Mouse (Mus musculus) olfactory bulb, adult 2 months (tissue): ENCODE measurements at regions not wholly inside any gene's neighbourhood (a gene's known extent, or its start where the extent isn't known, plus 50 kb on each side); places are given as distances from the start of the nearest gene placed in this dataset.

Experiments used
- H3K27ac ChIP-seq: fragments of 200-500 bp; 2 replicates; pipeline ENCODE4 v1.5.1; 2012; ENCODE audit warnings: low read depth, low read length; ENCODE audit not compliant: insufficient read depth
- H3K4me1 ChIP-seq: fragments of 200-500 bp; 2 replicates; pipeline ENCODE4 v1.6.1; 2012; ENCODE audit warnings: low read length; ENCODE audit not compliant: control insufficient read depth, insufficient read depth
- H3K4me3 ChIP-seq: fragments of 200-500 bp; 2 replicates; pipeline ENCODE4 v1.5.1; 2012; ENCODE audit warnings: mild to moderate bottlenecking, low read depth, low read length, moderate library complexity; ENCODE audit not compliant: insufficient read depth
- CTCF ChIP-seq: fragments of 200-500 bp; IDR thresholded peaks from 2 replicates; pipeline ENCODE4 v1.5.1; 2012; ENCODE audit warnings: low read depth, mild to moderate bottlenecking, low read length, moderate library complexity; ENCODE audit not compliant: insufficient read depth
- POLR2A ChIP-seq: fragments of 200-500 bp; IDR thresholded peaks from 2 replicates; pipeline ENCODE4 v1.6.1; 2012; ENCODE audit warnings: mild to moderate bottlenecking, low read depth, low read length, moderate library complexity; ENCODE audit not compliant: insufficient read depth
- WGBS: fragments of 180-500 bp; shearing (Covaris S2); methylation state at CpG from one replicate; pipeline ENCODE4 v1.1.7; 2018; 5-methylcytosine and 5-hydroxymethylcytosine counted together

DNA sequence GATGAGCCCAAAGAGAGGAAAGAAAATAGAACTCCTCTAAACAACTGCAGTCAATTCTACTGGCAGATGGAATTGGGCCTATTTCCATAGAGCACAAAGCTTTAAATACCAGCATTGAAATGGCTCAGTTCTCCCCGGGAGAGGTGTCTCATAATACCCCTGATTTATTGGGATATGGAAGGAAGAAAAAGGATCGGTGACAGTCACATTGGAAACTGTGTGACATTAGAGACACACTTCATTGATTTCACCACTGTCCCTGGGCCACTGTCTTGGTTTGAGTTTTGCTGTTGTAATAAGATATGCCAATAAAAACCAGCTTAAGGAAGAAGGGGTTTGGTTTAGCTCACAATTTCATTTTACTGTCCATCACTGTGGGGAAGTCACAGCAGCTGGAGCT is 288.7 kb upstream of the 5930422O12Rik start:
- H3K4me1 ChIP-seq = no peaks in the 10 kb centered on the region
- no peak overlapping the region for H3K4me3 ChIP-seq
- TF ChIP-seq CTCF = no peak
- no peak for TF ChIP-seq POLR2A
- WGBS = 56% methylated on average over 2 of the region's 2 CpGs
- no peak overlapping the region for H3K27ac ChIP-seq

DNA sequence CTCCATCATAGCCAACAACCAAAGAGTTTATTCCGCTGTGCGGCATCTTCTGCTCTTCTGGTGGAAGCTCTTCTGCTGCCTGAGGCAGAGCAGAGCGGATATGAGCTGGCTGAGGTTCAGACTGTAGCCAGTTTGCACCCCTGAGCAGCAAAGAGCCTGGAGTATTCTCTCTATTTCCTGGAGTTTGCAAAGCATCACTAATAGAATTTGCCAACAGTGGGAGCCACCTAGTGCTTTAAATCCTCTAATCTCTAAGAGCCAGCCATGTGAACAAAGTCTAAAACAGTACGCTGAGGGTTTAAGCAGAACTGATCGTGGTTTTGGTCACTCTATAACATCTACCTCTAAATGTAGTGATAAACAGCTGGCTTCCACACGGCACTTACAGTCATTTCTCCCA is 250.9 kb upstream of the 5930422O12Rik start:
- Histone ChIP-seq H3K27ac (no peak overlapping the region), H3K4me3 (no peak overlapping the region), H3K4me1 (no peaks in the 10 kb centered on the region)
- 80% methylated on average over 6 of the region's 6 CpGs for WGBS
- no peak for TF ChIP-seq POLR2A
- TF ChIP-seq CTCF = no peak

DNA sequence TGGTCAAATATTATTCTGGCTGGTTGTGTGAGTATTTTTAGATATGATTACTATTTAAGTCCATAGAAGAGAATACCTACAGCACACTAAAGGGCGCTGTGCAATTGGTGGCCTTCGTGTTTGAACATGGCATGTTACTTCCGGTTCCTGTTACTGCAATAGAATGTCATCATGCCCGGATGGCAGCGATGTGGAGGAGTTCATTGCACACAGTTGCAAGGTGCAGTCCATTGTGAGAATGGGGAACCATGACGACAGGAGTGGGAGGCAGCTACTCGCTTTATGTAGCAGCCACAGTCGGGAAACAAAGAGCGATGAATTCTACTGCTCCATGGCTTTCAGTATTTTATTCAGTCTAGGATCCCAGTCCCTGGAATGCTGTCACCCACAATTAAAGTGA is 245.5 kb upstream of the 5930422O12Rik start:
- H3K27ac ChIP-seq = no peak overlapping the region
- TF ChIP-seq POLR2A = no peak
- TF ChIP-seq CTCF = no peak
- WGBS = 73% methylated on average over 9 of the region's 9 CpGs
- H3K4me1 ChIP-seq = no peaks in the 10 kb centered on the region
- no peak overlapping the region for H3K4me3 ChIP-seq
